Mouse (Mus musculus) urinary bladder, adult 2 months (tissue): ENCODE measurements around the gene Kremen1. TPM values are rescaled to one million over a fixed set of nuclear protein-coding genes. Genes with fewer than 3 reads are reported as not detected.

Source experiments
- polyA plus RNA-seq: library from polyadenylated mRNA; depleted of rRNA; stranded (reverse); fragments of >200 nt; gene quantifications from 2 replicates; pipeline ENCODE4 v1.2.3, GENCODE M21; 2012; rRNA removed

The Kremen1 gene
- polyA plus RNA-seq, 1 experiment = 36.7 TPM

Other genes with a start within 250 kb of the Kremen1 start
- 2.0 and 3.6 TPM in 2 replicates for gene Rasl10a, start 203.4 kb downstream of the Kremen1 start, polyA plus RNA-seq
- gene Gas2l1, start 196.2 kb downstream of the Kremen1 start, polyA plus RNA-seq = 45.8 and 50.5 TPM in 2 replicates
- gene Rhbdd3, start 162.6 kb downstream of the Kremen1 start, polyA plus RNA-seq = 17.5 and 20.1 TPM in 2 replicates
- 248 and 346 TPM in 2 replicates for gene Ewsr1, start 162.3 kb downstream of the Kremen1 start, polyA plus RNA-seq
- 68.2 and 97.0 TPM in 2 replicates for gene Emid1, start 109.3 kb downstream of the Kremen1 start, polyA plus RNA-seq
- gene Znrf3, start 183.3 kb upstream of the Kremen1 start, polyA plus RNA-seq = 5.3 and 10.1 TPM in 2 replicates